Mouse (Mus musculus) fibroblast of lung, adult 2 months (primary cell): ENCODE measurements around the gene Mgat5.

Source experiments
- DNase-seq: peaks from one replicate; pipeline ENCODE4 v3.0.0-alpha.2; 2011; ENCODE audit warnings: low read depth

The Mgat5 gene

DNA sequence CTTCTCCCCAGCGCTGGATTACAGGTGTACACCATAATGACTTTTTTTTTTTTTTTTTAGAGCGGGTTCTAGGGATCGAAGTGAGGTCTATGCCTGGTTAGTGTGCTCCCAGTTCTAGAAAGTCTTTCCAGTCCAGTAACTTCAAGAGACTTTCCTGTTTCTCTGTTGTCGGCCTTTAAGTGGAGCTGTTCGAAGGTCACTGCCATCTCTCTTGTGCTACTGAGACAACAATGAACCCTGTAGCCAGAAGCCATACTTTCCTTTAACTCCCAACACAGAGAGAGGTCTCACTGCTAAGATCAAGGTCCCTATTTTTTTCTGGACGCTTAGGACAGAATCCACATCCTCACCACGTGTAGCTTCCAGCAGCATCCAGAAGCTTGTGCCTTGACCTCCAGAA, 13.4 kb downstream of the Mgat5 start:
- DNase-seq = no peak

DNA sequence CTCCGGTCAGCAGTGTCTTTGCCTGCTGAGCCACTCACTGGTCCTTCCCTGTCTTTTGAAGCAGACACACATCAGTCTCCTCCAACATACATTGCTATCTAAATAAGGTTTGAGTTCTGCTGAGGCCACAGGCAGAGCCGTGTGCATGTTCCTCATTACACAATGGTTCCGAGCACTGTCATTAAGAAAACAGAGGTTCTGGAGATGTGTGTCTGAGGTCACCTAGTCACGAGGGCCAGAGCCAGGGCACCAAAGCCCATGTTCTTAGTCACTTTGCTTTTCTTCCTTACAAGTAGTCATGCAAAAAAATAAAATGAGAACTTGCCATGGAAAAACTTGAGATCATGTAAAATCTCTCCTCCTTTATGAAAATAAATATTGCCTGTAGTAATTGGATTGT, 14.3 kb downstream of the Mgat5 start:
- peak; percentile 36 for DNase-seq

- peak; percentile 25 for DNase-seq
Observed at GRCm38 (mm10) chr1:127219621-127220020, 14.8 kb downstream of the Mgat5 start.

DNA sequence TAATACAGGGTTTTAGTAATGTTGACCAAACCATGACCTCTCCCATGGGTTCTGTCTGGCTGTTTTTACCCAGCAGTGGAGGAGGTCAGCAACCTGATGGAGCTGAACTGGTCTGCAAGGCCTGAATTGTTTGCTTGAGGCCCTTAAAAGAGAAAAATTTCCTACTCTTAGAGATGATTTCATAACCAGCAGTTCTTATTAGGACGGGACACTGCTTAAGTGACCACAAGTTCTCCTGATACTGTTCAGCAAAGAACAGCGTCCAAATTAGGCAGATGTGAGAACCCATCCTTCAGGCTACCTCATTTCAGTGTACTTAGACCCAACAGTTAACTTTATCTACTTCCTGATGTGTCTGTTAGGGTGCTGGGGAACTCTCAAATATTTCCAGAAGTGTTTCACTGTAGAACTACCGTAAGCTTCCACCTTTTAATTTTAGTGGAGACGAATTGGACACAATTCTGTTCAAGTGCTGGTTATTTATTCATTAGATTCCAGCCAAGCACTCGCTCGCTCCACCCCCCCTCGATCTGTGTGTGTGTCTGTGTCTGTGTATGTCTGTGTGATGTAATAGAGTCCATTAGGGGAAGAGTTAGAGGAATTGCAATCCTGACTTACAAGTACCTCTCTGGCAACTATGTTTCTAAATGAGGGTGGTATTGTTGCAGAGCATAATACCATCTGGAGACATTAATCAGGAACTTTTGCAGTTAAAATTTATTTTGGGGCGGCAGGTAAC, 17.4 kb downstream of the Mgat5 start:
- no peak for DNase-seq

DNA sequence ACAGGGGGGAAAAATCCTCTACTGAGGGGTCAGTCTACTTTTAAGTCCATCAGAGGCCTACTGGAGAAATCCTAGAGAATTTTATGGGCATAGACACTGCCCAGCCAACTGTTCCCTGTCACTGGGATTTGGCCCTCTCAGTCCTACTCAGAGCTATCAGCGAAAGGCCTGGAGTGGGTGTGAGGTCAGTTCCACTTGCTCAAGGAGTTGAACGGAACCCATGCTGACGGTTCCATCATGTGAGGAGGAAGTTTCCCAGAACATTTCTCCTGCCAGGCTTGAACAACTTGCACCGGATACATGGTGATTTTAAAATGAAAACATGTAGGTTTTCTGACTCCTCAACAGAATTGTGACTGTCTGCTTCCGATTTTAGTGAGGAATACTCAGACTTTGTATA, 20.2 kb downstream of the Mgat5 start:
- DNase-seq = no peak

DNA sequence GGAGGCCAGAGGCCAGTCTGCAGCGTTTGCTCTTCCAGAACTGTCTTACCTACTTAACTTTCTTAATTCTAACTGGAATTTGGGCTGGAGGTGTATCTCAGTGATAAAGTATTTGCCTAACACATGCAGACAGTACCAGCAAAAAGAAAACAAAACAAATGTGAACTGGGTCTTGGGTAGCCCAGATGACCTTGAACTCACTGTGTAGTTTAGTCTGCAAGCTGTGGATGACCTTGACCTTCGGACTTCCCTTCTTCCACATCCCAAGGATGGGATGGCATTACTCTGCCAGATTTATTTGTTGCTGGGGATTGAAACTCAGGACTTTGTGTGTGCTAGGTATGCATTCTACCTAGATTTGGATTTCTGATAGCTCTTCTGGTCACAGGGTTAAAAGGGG, 24.2 kb downstream of the Mgat5 start:
- DNase-seq = no peak

DNA sequence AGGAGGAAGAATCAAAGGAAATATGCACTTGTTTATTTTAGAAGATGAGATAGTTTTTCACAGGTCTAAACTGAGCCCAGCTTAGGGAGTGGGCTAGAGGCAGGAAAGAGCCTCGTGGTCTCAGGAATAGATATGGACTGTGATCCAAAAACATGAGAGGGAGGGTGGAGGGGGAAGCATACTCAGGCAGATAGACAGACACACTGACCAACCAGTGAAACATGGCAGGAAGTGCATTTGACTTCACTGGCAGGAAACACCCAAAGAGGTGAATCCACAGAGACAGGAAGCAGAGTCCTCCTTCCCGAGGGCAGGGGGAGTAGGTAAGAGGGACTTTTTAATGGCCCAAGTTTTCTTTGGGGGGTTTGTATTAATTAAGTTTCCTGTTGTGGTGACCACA, 25.7 kb downstream of the Mgat5 start:
- DNase-seq = no peak

- DNase-seq = no peak
Observed at GRCm38 (mm10) chr1:127233191-127233651, 28.4 kb downstream of the Mgat5 start.

- no peak for DNase-seq
Observed at GRCm38 (mm10) chr1:127235157-127235556, 30.3 kb downstream of the Mgat5 start.

- DNase-seq = no peak
Observed at GRCm38 (mm10) chr1:127236396-127236795, 31.6 kb downstream of the Mgat5 start.

GRCm38 (mm10) chr1:127238871-127239314, 34.1 kb downstream of the Mgat5 start:
- DNase-seq = no peak

DNA sequence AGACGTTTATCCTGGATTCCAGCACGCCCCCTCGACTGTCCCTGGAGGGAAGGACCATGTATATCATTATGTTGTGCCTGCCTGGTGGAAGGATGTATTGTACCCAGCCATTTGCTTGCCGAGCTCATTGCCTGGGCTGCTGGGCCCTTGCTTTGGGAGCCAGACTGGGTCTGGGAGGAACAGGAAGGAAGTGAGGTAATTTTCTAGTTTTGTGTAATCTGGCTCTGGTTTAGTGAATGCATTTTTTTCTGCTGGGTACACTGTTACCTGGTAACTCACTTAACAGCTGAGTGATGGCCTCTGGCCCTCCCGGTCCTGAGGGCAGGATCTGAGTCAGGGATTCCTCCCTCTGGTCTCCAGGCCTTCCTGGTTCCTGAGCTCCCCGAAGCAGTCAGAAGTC, 35.1 kb downstream of the Mgat5 start:
- DNase-seq = peak; percentile 25

DNA sequence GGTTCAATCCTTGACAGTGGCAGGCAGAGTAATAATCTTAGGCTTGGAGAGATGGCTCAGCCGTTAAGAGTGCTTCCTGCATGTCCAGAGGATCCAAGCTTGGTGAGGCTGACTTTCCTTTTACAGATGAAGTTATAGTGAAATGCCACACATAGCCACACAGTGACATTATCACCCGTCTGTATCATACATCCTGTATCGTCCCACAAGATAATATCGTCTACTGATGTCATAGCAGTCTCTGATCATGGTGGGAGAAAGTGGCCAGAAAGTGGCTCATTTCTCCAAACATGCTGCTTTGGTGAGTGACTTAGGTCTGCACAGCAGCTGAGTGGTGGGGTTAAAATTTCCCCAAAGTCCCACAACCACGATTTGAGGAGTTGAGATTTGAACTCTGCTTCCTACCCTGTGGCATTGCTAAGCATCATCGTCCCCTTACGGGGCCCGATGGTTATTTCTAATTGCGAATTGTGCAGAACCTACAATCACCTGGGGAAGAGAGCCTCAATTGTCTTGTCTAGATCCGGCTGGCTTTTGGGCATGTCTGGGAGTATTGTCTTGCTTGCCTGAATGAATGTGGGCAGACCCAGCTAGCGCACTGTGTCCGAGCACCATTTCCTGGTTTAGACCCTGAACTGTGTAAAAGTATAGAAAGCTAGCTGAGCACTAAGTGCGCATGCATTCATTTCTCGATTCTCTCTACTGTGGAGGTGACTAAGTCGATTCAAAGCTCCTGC, 37.5 kb downstream of the Mgat5 start:
- no peak for DNase-seq

GRCm38 (mm10) chr1:127242888-127243588, 38.2 kb downstream of the Mgat5 start:
- no peak for DNase-seq

DNA sequence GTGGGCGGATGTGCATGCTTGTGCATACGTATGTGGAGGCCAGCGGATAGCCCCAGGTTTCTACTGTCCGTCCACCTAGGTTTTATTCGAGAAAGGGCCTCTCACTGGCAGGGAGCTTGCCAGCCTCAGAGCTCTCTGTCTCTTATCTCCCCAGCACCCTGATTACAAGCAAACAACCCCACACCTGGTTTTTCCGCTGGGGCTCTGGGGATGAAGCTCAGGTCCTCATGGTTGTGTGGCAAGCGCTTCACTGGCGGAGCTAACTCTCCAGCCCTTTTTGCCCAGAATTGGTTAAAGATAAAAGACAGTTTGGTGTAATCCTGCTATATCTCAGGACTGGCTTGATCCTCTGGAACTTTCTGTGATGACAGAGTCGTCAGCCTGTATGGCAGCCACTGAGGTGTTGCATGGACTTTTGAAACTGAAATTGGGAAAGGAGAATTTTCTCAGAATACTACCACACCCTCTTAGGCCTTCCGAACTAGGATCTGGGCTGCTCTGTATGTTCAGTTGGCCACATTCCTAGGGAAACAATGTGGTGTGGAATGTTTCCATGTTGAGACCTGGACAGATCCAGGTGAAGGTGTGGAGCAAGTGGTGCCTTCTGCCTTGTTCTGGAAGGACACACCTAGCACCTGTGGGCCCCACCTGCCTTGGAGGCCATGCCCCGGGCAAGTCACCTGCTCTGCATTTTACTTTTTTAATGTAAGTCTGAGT, 39.4 kb downstream of the Mgat5 start:
- DNase-seq = no peak

GRCm38 (mm10) chr1:127246158-127246557, 41.3 kb downstream of the Mgat5 start:
- DNase-seq = no peak

GRCm38 (mm10) chr1:127248433-127248832, 43.6 kb downstream of the Mgat5 start:
- DNase-seq = no peak

DNA sequence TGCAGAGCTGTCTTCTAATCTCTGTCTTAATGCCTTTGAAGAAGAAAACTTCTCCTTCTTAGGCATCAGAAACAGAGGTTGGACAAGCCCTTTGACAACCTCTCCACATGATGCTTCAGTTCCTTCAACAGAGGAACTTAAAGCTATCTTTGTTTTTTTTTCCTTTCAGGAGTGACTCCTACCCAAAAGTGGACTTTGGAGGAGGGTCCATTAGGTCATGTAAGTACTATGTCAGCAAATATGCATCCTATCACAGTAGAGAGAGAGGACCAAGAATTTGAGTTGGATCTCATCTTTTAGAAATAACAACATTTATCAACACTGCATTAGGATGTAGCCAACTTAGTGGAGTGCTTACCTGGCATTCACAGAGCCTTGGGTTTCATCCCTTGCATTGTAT, 44.8 kb downstream of the Mgat5 start:
- no peak for DNase-seq

DNA sequence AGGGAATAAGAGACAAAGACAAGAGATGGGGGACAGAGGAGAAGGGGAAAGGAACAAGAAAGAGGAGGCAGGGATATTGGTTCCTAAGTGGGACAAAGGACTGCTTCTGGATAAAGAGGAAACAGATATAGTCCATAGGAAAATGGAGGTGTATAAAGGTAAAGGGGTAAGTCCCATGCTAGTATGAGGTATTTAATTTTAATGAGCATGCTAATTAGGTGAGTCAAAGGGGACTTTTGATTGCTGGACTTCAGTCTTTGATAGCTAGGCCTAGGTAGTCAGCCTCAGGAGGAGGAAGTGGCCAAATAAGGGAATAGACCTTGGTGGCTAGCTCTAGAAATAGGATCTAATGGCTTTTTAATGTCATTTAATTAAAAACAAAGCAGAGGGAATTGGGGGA, 45.5 kb downstream of the Mgat5 start:
- no peak for DNase-seq

DNA sequence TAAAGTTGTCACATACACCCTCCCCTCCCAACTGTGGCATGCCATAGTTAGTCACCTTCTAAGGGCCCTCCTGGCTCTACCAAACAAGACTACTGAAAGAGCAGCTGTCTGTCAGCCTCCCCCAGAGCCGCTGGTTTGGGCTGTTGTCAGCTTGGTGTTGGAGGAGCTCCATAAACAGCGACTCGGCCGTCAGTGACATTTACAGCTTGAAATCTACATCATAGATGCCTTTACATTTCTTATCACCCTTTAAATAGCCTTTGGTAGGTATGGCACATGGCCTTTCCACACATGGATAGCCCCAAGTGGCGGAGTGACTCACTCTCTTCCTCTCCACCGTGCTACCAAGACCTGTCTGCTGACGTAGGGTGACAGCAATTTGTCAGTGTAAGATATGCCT, 46.9 kb downstream of the Mgat5 start:
- no peak for DNase-seq

DNA sequence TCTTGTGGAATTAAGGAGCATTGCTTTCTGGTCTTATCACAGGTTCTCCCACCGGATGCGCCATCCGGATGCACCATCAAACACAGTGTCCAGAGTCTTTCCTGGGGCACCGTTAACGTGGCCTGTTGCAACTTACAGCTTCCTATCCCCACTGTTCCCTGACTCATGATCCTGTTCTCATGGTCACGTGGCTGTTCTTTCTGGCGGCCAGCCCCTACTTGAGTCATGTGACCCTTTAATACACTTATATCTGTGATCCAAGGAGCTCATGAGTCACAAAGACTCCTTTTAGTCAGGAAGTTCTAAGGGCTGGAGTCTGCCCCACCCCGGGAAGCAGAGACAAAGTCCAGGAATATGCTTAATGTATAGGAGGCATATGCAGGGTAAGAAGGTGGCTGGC, 52.2 kb downstream of the Mgat5 start:
- peak; percentile 77 for DNase-seq

GRCm38 (mm10) chr1:127259669-127260068, 54.9 kb downstream of the Mgat5 start:
- no peak for DNase-seq
